Mouse (Mus musculus): ENCODE data around the gene Ptgs2.

Gene Ptgs2

GRCm38 (mm10) chr1:150099790-150100333 is at the start of gene Ptgs2:
Ptgs2 (plus strand) TSS chr1:150100031.
- DNase-seq (ENCODE audit: low spot score) = peak; percentile 55

GRCm38 (mm10) chr1:150050256-150050655 is 49.6 kb upstream of the Ptgs2 start:
- DNase-seq (ENCODE audit: low spot score) = no peak

GRCm38 (mm10) chr1:150065684-150066083 is 34.1 kb upstream of the Ptgs2 start:
- no peak for DNase-seq (ENCODE audit: low spot score)

- DNase-seq (ENCODE audit: low spot score) = no peak
Measured at GRCm38 (mm10) chr1:150072880-150073279, 27.0 kb upstream of the Ptgs2 start.

- DNase-seq (ENCODE audit: low spot score) = no peak
Measured at GRCm38 (mm10) chr1:150074609-150075008, 25.2 kb upstream of the Ptgs2 start.

GRCm38 (mm10) chr1:150089040-150089692 is 10.7 kb upstream of the Ptgs2 start:
- no peak for DNase-seq (ENCODE audit: low spot score)

- no peak for DNase-seq (ENCODE audit: low spot score)
Measured at GRCm38 (mm10) chr1:150090229-150090628, 9.6 kb upstream of the Ptgs2 start.

GRCm38 (mm10) chr1:150097036-150097435 is 2.8 kb upstream of the Ptgs2 start:
- no peak for DNase-seq (ENCODE audit: low spot score)

GRCm38 (mm10) chr1:150097721-150098120 is 2.1 kb upstream of the Ptgs2 start:
- DNase-seq (ENCODE audit: low spot score) = no peak

GRCm38 (mm10) chr1:150099374-150099773 is 457 bp upstream of the Ptgs2 start:
- peak; percentile 4 for DNase-seq (ENCODE audit: low spot score)

- DNase-seq (ENCODE audit: low spot score) = no peak
Measured at GRCm38 (mm10) chr1:150104228-150104720, 4.4 kb downstream of the Ptgs2 start.

- DNase-seq (ENCODE audit: low spot score) = no peak
Measured at GRCm38 (mm10) chr1:150106736-150107135, 6.9 kb downstream of the Ptgs2 start.

- no peak for DNase-seq (ENCODE audit: low spot score)
Measured at GRCm38 (mm10) chr1:150109591-150109990, 9.8 kb downstream of the Ptgs2 start.

- DNase-seq (ENCODE audit: low spot score) = peak; percentile 8
Measured at GRCm38 (mm10) chr1:150115352-150115751, 15.5 kb downstream of the Ptgs2 start.

- DNase-seq (ENCODE audit: low spot score) = no peak
Measured at GRCm38 (mm10) chr1:150118352-150118751, 18.5 kb downstream of the Ptgs2 start.

- DNase-seq (ENCODE audit: low spot score) = no peak
Measured at GRCm38 (mm10) chr1:150125568-150125967, 25.7 kb downstream of the Ptgs2 start.

- no peak for DNase-seq (ENCODE audit: low spot score)
Measured at GRCm38 (mm10) chr1:150130070-150130469, 30.2 kb downstream of the Ptgs2 start.

- no peak for DNase-seq (ENCODE audit: low spot score)
Measured at GRCm38 (mm10) chr1:150130586-150131275, 30.9 kb downstream of the Ptgs2 start.

GRCm38 (mm10) chr1:150135350-150135749 is 35.5 kb downstream of the Ptgs2 start:
- DNase-seq (ENCODE audit: low spot score) = no peak

GRCm38 (mm10) chr1:150139730-150140129 is 39.9 kb downstream of the Ptgs2 start:
- DNase-seq (ENCODE audit: low spot score) = no peak

- no peak for DNase-seq (ENCODE audit: low spot score)
Measured at GRCm38 (mm10) chr1:150141939-150142338, 42.1 kb downstream of the Ptgs2 start.

GRCm38 (mm10) chr1:150143578-150143977 is 43.7 kb downstream of the Ptgs2 start:
- DNase-seq (ENCODE audit: low spot score) = no peak

- DNase-seq (ENCODE audit: low spot score) = no peak
Measured at GRCm38 (mm10) chr1:150145049-150145448, 45.2 kb downstream of the Ptgs2 start.

Data from urinary bladder, postnatal 25 days (tissue).